In genomic region chr4:154972546-154972945, GRCm38 (mm10) we compare ENCODE assay signal across 22 mouse cellular contexts. TPM values are rescaled to one million over a fixed set of nuclear protein-coding genes. Genes with fewer than 3 reads are reported as not detected.
"Had no signal": no experiment of that assay in that cellular context is flagged by ENCODE, and none has a peak within 500 bp of the region (broad histone marks: within the 10 kb centered on the region; RNA-seq: fewer than 3 reads in every experiment).

No protein-coding gene starts in this region.

- H3K9ac ChIP-seq: liver, embryonic 15.5 days; liver, postnatal 0 days; lung, embryonic 15.5 days; midbrain, embryonic 13.5 days; midbrain, embryonic 15.5 days; neural tube, embryonic 13.5 days; neural tube, embryonic 15.5 days; stomach, embryonic 15.5 days had no signal

- H3K4me1 ChIP-seq: lung, embryonic 15.5 days; midbrain, embryonic 13.5 days; midbrain, embryonic 15.5 days; neural tube, embryonic 13.5 days; neural tube, embryonic 15.5 days; stomach, embryonic 15.5 days had no signal

- H3K27me3 ChIP-seq: liver, embryonic 15.5 days; lung, embryonic 15.5 days; megakaryocyte, embryonic 14.5 days; midbrain, embryonic 13.5 days; midbrain, embryonic 15.5 days; neural tube, embryonic 13.5 days; neural tube, embryonic 15.5 days; stomach, embryonic 15.5 days had no signal

- DNase-seq: liver, postnatal 0 days; lung, adult 2 months; lung, postnatal 14 days; lung, postnatal 36 days; retina, postnatal 1 day; right cerebral cortex, adult 18-20 months; right cerebral cortex, postnatal 25 days; right cerebral cortex, postnatal 4 days; thymus, adult 2 months; thymus, postnatal 25 days; thymus, postnatal 4 days had no signal

- H3K4me3 ChIP-seq: liver, embryonic 15.5 days; lung, embryonic 15.5 days; megakaryocyte, embryonic 14.5 days; midbrain, embryonic 13.5 days; midbrain, embryonic 15.5 days; neural tube, embryonic 13.5 days; neural tube, embryonic 15.5 days; stomach, embryonic 15.5 days had no signal

- H3K27ac ChIP-seq: liver, embryonic 15.5 days; lung, embryonic 15.5 days; macrophage; midbrain, embryonic 13.5 days; midbrain, embryonic 15.5 days; neural tube, embryonic 13.5 days; neural tube, embryonic 15.5 days had no signal

RNA-seq across cellular contexts. Expression of gene Hes5, which starts 11.8 kb away (rescaled TPM):
- total RNA-seq: monocyte, adult 5-6 weeks had no signal
- polyA plus RNA-seq: lung, adult 2 months; macrophage had no signal

RNA-seq across cellular contexts. Expression of gene Tnfrsf14, which starts 44.2 kb away (rescaled TPM):
- polyA plus RNA-seq: midbrain, postnatal 0 days had no signal
